Mouse (Mus musculus) adrenal gland, postnatal 36 days (tissue): Measurements from ENCODE around the gene Mdga1. TPM values are rescaled to one million over a fixed set of nuclear protein-coding genes. Genes with fewer than 3 reads are reported as not detected.
A peak's percentile ranks its signal among the peaks of the same experiment; 100 is the strongest.

Source experiments
- DNase-seq, 2 experiments: peaks; one replicate each; pipeline ENCODE4 v3.0.0; 2021; ENCODE audit warnings: mixed read lengths in 1 of 2
- total RNA-seq, 2 experiments: library from RNA; stranded (reverse); gene quantifications; 2 replicates each; pipeline ENCODE4 v1.2.3; 2021

Mdga1 gene
- total RNA-seq, 2 experiments from 2014 or later, result 0.63 to 1.4 TPM

- DNase-seq, result no peak
These were observed 50.4 kb downstream of the Mdga1 start for GRCm38 (mm10) chr17:29919552-29919920.

GRCm38 (mm10) chr17:29918791-29919551 is 50.9 kb downstream of the Mdga1 start:
- DNase-seq, result no peak

- no peak for DNase-seq
These were observed 52.9 kb downstream of the Mdga1 start for GRCm38 (mm10) chr17:29916968-29917367.

- DNase-seq, result no peak
These were observed 54.1 kb downstream of the Mdga1 start for GRCm38 (mm10) chr17:29915820-29916219.

- DNase-seq, result no peak
These were observed 56.5 kb downstream of the Mdga1 start for GRCm38 (mm10) chr17:29913301-29913965.

- DNase-seq, result peak; percentile 48 to 55
These were observed 57.2 kb downstream of the Mdga1 start for GRCm38 (mm10) chr17:29912733-29913132.

GRCm38 (mm10) chr17:29909031-29909430 is 60.9 kb downstream of the Mdga1 start:
- DNase-seq, result no peak

- no peak for DNase-seq
These were observed 65.2 kb downstream of the Mdga1 start for GRCm38 (mm10) chr17:29904694-29905093.

- peak; percentile 54 to 55 for DNase-seq
These were observed 67.3 kb downstream of the Mdga1 start for GRCm38 (mm10) chr17:29902406-29903155.

- DNase-seq, result no peak
These were observed 69.6 kb downstream of the Mdga1 start for GRCm38 (mm10) chr17:29900289-29900688.

- DNase-seq, result peak; percentile 16 to 38
These were observed 73.5 kb downstream of the Mdga1 start for GRCm38 (mm10) chr17:29896181-29897054.

GRCm38 (mm10) chr17:29895566-29895965 is 74.3 kb downstream of the Mdga1 start:
- DNase-seq, result no peak

- DNase-seq, result no peak
These were observed 74.9 kb downstream of the Mdga1 start for GRCm38 (mm10) chr17:29894965-29895364.

GRCm38 (mm10) chr17:29890451-29891110 is 79.3 kb downstream of the Mdga1 start:
- no peak for DNase-seq

- peak; percentile 42 to 48 for DNase-seq
These were observed 80.6 kb downstream of the Mdga1 start for GRCm38 (mm10) chr17:29888981-29889980.

- peak; percentile 46 to 58 for DNase-seq
These were observed 81.7 kb downstream of the Mdga1 start for GRCm38 (mm10) chr17:29887881-29888826.

- DNase-seq, result peak; percentile 62 to 71
These were observed 82.5 kb downstream of the Mdga1 start for GRCm38 (mm10) chr17:29887271-29887880.

GRCm38 (mm10) chr17:29886655-29887251 is 83.1 kb downstream of the Mdga1 start:
- DNase-seq, result peak; percentile 29 to 42
